Mouse (Mus musculus): ENCODE measurements around the gene Kdm1b.

DNA sequence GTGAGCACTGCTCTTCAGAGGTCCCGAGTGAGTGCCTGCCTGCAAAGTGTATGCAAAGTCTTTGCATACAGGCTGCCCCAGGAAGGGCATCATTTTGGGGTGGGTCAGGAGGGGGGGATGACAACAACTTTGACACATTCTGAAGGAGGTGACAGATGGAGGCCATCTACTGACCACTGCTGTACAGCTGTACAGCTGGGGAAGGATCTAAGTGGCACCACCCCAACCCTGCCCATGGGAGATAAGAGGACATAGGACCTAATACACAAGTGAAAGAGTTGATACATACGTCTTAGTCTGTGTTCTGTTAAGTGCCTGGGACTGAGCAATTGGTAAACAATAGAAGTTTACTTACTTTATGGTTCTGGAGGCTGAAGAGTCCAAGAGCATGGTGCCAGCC, 65.9 kb downstream of the Kdm1b start:
- TF ChIP-seq CTCF (IDR thresholded peaks at IDR 0.05; ENCODE audit: borderline replicate concordance, insufficient read depth, low read length) (no peak), POLR2A (IDR thresholded peaks at IDR 0.05; ENCODE audit: low read depth, low read length) (no peak)
